Mouse (Mus musculus) adrenal gland, postnatal 36 days (tissue): Measurements from ENCODE around the gene Rack1. TPM values are rescaled to one million over a fixed set of nuclear protein-coding genes. Genes with fewer than 3 reads are reported as not detected.

Source experiments
- DNase-seq, 2 experiments: peaks; one replicate each; pipeline ENCODE4 v3.0.0; 2021; ENCODE audit warnings: mixed read lengths in 1 of 2
- total RNA-seq, 2 experiments: library from RNA; stranded (reverse); gene quantifications; 2 replicates each; pipeline ENCODE4 v1.2.3; 2021

Rack1 gene
- total RNA-seq, 2 experiments from 2014 or later: 711 to 729 TPM

DNA sequence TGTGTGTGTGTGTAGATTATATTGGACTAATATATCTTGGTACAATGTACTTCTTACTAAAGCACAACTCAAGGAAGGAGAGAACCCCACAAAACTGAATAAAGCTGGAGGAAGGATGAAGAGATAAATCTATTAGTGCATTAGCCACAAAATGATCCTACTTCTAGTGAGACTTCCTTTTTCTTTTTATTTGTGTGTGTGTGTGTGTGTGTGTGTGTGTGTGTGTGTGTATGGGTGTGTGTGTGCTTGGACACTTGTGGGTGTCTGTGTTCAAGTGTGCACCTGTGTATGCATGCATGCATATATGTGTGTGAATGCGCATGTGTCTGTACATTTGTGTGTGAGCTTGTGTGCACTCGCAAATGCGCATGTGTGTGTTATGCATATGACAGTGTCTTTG is 6.9 kb upstream of the Rack1 start:
- DNase-seq: no peak

DNA sequence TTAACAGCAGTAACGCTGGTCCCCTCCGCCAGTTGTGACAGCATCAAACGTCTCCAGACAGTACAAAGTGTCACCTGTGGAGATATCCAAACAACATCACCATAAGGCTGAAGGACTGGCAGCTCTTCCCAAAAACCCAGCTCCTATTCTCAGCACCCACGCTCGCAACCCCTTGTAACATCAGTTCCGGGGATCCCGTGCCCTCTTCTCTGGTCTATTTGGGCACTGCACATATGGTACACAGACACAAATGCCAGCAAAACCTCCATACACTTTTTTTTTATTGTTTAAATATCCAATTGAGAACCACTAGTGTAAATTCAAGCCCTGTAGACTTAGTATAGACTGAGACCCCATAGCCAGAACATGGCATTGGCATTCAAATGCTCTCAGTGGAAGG is 4.9 kb upstream of the Rack1 start:
- DNase-seq: no peak

DNA sequence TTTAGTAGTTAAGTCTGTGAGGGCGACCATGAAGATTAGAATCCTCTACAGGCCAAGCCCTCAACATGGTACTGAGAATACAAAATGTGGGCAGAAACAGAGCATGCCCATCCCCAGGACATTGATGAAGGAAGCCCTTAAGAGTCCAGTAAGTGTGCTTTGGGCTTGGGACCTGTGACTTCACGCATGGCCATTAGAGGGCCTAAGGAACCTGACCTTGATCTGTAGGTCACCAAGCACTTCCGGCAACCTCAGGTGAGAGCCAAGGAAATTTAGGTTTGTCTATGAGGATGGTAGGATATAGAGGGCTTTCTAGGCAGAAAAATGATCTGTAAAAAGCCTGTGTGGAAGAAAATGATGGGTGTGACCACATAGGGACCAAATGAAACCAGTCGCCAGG is 3.8 kb upstream of the Rack1 start:
- no peak for DNase-seq

DNA sequence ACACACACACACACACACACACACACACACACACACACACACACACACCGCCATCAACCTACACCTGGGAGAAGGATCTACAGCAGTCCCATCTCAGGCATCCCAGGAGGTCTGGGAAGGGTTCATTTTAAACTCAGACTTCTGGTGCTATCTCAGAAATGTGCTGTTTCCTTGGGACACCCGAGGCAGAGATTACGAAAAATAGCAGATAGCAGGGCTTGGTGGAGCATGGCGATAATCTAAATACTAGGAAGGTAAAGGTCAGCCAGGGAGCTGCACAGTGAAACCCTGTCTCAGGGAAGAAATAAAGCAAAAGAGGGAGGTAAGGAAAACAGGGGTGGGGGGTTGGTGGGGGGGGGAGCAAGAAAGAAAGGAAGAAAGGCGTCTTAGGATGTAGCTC is 2.8 kb upstream of the Rack1 start:
- no peak for DNase-seq

DNA sequence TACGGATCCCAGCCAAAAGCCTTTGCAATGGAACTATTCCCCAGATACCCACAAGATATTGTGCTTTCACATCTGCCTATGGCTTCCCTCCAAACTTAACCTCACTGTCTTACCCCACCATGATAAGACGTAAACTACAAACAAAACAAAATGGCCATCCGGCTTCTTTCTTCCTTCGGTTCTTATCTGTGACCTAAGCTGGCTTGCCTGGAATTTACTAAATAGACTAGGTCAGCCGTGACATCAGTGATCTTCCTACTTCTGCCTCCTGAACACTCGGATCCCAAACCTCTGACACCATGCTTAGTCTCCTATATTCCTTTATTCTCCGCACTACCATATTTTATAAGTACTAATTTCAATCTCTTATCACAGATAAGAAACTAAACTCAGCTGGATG is 1.8 kb upstream of the Rack1 start:
- no peak for DNase-seq

DNA sequence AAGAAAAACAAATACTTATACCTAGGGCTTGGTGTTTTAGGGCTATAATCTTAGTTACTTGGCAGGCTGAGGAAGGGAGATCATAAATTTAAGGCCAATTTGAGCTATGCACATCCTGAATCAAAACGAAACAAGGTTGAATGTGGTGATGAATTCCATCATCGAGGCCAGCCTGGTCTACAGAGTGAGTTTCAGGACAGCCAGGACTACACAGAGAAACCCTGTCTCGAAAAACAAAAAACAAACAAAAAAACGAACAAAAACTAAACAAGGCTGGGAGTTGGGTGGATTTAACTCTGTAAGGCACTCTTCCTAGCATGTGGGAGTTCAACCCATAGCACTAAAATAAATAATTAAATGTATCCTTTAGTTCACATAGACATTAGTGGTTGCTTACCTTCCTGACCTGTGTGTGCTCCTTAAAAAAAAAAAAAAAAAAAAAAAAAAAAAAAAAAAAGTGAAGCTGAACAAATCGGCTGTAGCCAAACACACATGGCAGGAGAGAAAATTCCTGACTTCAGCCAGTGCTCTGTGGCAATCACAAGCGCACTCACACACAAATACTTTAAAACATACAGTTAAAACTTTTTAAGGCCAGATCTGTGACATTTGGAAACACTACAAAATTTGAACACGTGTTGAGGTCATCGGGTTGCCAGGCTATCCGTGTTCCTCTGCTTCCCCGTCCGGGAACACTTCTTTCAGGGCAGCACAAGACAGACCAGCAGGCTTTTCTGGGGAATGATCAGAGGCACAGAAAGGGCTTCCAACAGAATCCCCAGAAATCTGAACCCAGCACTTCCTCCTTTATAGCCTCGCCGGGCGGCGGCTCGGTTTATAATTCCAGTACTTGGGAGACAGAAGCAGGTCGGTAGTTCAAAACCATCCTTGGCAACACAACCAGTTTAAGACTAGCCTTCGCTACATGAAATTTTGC is 880 bp upstream of the Rack1 start:
- no peak for DNase-seq

DNA sequence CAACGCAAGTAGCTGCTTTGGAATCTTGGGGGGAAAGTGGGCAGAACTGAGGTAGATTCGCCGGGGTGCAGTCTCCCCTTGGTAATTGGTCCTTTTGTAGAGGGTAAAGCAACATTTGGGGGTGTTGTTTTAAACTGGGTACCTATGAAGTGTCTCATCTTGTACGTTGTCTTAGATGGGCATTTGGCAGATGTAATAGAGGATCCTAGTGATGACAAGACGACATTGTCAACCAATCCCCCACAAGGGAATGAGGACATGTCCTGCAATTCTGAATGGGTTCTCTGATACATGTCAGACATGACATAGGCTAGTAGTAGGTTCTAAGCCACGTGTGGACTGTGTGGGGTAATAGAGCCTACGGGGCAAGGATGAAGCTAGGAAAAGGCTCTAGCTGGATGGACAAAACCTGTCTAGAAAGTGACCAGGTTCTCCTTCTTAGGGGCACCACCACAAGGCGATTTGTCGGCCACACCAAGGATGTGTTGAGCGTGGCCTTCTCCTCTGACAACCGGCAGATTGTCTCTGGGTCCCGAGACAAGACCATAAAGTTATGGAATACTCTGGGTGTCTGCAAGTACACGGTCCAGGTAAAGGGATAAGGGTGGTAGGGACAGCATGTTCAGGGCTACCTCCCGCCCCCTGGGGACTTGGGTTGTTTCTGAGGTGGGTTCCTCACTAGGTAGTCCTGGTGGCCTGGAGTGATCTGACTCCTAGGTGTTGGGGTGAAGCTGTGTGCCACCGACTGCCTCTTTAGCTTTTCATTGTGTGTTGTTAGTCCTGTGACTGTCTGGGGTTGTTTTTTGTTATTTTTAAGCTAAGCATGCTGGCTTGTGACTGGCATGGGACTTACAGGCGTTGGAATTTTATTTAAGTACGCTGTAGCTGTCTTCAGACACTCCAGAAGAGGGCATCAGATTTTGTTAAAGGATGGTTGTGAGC is 2.0 kb downstream of the Rack1 start:
- DNase-seq: no peak

DNA sequence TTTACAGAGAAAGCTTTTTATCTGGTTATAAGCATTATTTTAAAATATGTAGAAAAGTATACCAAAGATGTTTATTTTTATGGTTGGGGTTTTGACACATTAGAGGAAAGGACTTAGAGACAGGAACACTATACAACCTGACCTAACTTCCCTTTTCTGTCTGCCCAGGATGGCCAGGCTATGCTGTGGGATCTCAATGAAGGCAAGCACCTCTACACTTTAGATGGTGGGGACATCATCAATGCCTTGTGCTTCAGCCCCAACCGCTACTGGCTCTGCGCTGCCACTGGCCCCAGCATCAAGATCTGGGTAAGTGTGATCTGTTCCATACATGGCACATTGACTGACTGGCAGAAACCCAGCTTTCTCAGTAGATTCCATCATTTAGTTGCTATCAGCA is 3.9 kb downstream of the Rack1 start:
- DNase-seq: no peak

DNA sequence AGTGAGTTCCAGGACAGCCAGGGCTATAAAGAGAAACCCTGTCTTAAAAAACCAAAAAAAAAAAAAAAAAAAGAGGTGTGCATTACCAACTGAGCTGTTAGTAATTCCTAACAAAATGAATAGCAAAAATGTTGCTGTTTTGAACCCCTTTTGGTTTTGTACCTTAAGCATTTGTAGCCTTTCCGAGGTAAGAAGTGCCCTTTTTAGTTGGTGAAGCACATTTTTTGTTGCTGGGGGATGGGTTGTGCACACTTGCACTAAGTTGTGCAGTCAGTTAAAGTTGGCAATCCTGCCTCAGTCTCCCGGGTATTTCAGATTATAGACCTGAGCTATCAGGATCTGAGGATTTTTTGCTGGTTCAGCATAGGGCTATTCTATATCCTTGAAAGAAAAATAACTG is 4.8 kb downstream of the Rack1 start:
- no peak for DNase-seq

DNA sequence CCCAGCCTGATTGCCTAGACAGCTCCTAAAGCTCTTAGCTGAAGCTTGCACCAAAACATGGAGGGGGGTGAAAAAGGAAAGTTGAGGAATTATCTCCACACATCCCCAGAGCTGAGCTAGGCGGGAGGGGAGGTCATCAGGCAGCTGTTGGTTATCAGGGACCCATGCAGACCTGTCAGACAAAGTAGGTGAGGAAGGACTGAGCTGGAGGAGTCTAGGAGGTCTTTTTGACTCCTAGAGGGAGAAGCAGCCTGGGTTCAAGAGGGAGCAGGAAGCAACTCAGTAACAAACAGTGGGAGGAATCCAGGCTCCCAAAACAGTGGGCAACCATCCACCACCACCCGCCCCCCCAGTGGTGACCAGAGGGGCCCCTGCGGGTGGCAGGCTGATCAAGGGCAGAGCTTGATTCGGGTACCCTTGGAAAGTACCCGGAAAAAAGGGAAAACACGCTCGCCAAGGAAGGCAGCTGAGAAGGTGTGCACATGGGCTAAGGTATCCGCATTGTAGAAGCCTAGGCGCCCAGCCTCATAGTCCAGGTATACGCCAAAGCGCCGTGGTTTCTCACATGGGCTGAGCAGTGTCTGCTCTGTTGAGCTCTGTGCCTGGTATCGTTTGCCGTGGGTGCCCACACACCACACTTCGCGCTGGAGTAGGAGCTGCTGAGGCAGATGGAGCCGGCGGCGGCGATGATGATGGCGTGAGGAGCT is 6.9 kb downstream of the Rack1 start:
- no peak for DNase-seq

DNA sequence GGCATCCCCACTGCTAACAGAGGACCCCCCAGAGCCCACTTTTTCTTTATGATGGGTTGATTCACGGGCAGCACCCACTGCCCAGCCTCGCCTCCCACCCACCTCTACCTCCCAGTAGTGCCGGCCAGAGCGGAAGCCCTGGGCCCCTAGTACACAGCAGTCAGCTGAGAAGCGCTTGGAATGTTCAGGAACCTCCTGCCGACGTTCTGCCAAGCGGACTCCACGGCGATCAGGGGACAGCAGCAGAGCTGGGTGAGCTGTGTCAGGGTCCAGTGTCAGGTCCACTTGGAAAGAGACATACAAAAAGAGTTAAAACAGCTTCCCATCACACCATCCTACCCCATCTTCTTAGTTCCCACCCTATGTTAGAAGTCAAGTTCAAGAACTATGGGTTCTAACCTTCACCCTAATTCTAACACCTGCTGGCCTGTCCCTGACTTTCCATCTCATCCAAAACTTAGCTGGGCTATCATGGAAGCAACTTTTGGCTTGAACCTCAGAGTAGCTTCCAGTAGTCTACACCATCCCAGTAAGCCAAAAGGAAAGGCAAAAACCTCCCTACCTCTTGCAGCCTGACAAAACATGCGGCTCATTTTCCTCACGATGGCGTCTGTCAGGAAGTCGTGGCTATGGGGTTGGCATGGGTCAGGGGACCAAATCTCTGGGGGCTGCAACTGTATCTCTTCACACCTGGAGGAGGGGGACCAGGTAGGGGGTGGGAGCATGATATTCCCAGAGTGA is 7.6 kb downstream of the Rack1 start:
- no peak for DNase-seq

DNA sequence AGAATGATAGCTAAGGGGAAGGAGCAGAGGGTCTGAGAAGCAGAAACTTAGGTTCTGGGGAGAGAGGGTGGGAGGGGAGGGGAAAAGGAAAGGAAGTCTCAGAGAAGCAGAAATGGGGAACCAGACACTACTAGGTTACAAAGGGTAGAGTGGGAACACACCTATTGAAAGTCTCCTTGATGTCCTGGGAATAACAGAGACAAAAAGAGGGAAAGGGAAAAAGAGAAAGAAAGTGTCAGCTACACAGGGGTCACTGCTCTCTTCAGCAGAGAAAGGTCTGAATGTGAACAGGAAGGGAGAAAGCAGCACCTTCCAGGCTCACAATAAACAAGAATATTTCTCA is 8.1 kb downstream of the Rack1 start:
- no peak for DNase-seq

DNA sequence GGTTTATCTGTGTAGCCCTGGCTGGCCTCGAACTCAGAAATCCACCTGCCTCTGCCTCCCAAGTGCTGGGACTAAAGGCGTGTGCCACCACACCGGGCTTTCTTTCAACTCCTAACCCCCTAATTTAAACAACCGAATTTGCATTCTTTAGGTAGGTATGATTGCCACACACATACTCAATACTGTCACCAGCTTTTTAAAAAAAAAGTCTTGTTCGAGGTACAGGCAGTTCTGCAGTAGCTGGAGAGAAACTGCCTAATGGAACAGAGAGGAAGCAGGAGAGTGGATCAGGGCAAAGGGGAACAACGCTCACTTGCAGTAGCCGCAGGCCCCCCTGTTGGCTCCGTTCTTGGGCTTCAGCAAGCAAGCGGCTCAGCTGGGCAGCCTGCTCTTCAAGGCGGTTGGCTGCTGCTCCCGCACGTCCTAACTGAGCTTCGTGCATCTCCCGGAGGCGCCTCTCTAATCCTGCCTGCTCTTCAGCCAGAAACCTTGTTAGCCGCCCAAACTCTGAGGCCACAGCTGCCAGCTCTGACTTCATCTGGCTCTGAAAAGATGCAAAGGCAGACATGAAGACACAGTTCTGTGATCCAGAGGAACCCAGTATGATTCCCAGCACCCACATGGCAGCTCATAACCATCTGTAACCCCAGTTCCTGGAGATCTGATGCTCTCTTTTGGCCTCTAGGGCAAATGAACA is 8.8 kb downstream of the Rack1 start:
- DNase-seq: peak in 1 of 2 experiments; percentile 31

DNA sequence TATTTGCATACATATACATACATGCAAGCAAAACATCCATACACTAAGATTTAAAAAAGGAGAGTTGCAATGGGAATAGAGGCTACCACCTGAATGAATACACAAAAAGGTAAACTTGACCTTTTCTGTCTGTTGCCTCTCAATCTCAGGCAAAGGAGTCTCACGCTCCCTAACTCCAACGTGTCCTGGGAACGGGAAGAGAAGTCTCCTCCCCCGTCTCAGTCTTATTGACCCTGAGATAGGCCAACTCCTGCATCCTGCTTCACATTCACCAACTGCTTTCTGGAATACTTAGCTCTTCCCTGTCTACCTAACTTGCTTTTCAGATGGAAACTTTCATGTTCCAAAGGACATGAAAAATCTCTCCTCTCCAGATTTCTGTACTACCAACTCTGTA is 9.3 kb downstream of the Rack1 start:
- no peak for DNase-seq

DNA sequence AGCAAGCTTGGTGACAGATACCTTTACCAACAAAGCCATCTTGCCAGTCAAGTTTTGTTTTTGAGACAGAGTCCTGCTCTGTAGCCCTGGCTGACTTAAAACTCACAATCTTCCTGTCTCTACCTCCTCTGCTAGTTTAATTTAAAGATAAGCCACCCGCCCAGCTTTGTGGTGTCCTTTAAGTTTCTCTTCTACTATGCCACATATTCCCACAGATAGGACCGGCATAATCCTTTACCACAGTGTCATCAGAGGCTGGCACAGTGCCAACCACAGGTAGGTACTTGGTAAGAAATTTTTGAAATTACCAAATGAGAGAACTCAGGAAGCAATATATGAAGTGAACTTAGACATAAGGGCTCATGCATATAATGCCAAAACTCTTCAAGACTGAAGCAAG is 10.0 kb downstream of the Rack1 start:
- DNase-seq: no peak

DNA sequence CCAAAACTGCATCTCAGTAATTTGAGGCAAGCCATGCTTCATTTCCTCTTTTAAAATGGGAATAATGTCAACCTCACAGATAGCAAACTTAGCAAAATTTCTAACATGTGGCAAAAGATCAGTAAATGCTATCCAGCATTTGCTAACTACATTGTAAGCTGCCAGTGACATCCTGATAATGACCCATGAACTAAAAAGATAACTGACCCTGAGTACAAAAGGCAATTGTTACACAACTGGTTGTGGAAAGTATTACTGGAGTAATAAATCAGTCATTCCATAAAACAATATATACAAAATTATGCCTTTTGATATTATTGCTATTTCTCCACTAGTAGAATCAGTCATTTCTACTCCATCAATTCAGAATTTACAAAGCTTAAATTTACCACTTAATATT is 13.7 kb downstream of the Rack1 start:
- DNase-seq: no peak

DNA sequence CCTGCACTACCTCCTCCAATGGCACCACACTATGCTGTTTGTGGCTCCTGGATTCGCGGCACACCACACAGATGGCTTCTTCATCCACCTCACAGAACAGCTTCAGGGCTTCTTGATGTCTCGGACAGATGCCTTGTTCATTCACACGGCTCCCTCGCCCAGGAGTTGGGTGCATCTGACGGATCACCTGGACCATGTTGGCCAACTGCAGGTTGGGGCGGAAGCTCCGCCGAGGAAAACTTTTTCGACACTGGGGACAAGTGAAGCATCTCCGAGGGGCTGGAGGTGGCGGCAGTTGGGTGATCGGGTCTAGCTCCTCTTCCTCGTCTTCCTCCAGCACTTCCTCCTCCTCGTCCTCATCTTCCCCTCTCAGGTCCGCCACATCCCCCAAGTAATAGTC is 15.7 kb downstream of the Rack1 start:
- DNase-seq: no peak

DNA sequence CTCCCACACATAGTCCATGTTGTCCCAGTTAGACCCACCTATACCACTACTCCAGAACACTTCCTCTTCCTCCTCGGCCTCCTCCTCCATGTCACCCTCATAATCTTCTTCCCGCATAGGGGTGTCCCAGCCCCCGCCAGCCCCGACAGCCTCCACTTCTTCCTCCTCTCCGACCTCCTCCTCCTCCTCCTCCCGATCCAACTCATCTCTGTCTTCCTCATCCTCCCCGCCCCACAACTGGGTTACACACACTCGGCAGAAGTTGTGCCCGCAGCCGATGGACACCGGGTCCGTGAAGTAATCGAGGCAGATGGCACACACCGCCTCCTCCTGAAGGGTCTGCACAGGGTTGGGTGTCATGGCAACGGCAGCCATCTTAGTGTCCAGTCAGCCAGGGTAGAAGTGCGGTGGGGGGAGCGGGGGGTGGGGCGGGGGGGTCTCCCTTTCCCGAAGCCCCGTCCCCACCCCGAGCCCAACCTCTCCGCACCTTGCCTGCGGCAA is 16.2 kb downstream of the Rack1 start:
- no peak for DNase-seq

DNA sequence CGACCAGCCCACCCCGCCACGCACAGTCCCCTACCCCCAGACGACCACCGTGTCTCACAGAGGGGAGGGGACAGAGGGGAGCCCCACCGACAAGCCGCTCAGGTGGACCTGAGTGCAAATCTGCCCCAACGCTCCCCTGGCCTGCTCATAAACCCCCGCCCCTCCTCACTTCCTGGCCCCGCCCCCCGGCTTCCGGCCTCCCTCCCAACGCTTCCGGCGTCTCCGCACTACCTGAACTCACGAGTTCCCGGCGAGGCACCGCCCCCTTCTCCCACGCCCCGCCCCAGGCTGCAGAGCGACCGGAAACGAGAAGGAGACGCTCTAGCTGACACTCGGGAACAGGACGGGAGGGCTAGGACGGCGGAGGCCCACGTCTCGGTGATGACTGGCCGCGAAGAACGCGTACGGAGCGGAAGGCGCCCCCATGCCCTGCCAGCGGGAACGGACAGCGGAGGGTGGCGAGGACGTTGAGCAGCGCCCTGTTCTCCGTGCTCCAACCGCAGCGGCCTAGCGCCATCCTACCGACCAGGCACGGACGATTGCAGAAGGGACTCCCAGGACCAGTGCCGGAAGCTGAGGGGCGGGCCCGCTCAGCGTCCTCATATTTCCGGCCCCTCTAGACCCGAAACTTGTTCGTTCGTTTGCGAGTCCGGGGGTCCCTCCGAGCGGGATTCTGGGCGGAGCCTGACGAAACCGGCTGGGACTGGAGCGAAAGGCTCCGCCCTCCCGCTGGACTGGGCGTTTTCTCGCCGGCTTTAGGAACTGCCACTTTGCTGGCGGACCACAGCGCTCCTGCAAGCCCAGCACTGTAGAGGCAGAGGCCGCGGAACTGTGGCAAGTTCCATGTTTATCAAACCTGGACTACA is 16.9 kb downstream of the Rack1 start, which contains the start of gene Trim41:
Gene Trim41, minus strand, starts transcription at position 554 of the 866 bp plus-strand sequence.
- DNase-seq: peak; percentile 100

DNA sequence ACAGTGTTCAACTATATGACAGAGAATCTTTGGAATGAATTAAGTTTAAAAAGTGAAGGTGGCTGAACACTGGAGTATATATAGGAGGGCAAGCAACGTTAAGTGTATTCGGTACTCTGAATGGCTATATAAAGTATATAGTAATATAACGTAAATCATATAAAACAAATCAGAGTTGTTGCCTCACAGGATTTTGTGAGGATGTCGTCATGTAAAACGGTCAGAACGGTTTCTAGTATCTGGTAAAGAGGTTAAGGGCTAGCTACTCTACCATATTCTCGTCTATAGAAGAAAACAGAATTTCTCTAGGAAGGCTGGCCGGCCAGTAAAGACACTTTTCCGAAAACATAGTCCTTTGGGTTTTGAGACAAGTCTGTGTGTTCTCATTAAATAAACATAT is 17.7 kb downstream of the Rack1 start:
- DNase-seq: no peak
